Mouse (Mus musculus) erythroblast, embryonic 14.5 days (primary cell): ENCODE measurements around the gene Clmp. TPM values are rescaled to one million over a fixed set of nuclear protein-coding genes. Genes with fewer than 3 reads are reported as not detected.
"Not testable (repeated sequence)": the region's sequence is repeated elsewhere in the genome, so short reads cannot be mapped to it uniquely, and the experiment has no call there.

Source experiments
- H3K27me3 ChIP-seq: 2 replicates; pipeline ENCODE4 v1.6.1; 2012; ENCODE audit warnings: inconsistent platforms; ENCODE audit not compliant: control insufficient read depth
- H3K36me3 ChIP-seq: 2 replicates; pipeline ENCODE4 v1.6.1; 2012; ENCODE audit warnings: mild to moderate bottlenecking, inconsistent platforms; ENCODE audit not compliant: control insufficient read depth
- H3K4me1 ChIP-seq: 2 replicates; pipeline ENCODE4 v1.6.1; 2012; ENCODE audit warnings: inconsistent platforms; ENCODE audit not compliant: control insufficient read depth
- H3K4me3 ChIP-seq: replicated peaks from 2 replicates; pipeline ENCODE3; 2012; ENCODE audit warnings: moderate library complexity, mild to moderate bottlenecking, inconsistent platforms
- H3K9me3 ChIP-seq: 2 replicates; pipeline ENCODE4 v1.6.1; 2012; ENCODE audit warnings: low read length, inconsistent platforms, mixed read lengths; ENCODE audit not compliant: control insufficient read depth
- GATA1 ChIP-seq: IDR thresholded peaks from 2 replicates; pipeline ENCODE4 v1.6.1; 2012; ENCODE audit warnings: low read length, inconsistent platforms, mixed read lengths
- TAL1 ChIP-seq: IDR thresholded peaks from 3 replicates; pipeline ENCODE4 v1.6.1; 2012; ENCODE audit warnings: low read length, inconsistent platforms, mixed read lengths
- polyA plus RNA-seq: library from polyadenylated mRNA; stranded (reverse); fragments of >175 nt; gene quantifications from 2 replicates; pipeline ENCODE4 v1.2.3, GENCODE M21; 2012

The Clmp gene
- polyA plus RNA-seq, 1 experiment, result not detected

DNA sequence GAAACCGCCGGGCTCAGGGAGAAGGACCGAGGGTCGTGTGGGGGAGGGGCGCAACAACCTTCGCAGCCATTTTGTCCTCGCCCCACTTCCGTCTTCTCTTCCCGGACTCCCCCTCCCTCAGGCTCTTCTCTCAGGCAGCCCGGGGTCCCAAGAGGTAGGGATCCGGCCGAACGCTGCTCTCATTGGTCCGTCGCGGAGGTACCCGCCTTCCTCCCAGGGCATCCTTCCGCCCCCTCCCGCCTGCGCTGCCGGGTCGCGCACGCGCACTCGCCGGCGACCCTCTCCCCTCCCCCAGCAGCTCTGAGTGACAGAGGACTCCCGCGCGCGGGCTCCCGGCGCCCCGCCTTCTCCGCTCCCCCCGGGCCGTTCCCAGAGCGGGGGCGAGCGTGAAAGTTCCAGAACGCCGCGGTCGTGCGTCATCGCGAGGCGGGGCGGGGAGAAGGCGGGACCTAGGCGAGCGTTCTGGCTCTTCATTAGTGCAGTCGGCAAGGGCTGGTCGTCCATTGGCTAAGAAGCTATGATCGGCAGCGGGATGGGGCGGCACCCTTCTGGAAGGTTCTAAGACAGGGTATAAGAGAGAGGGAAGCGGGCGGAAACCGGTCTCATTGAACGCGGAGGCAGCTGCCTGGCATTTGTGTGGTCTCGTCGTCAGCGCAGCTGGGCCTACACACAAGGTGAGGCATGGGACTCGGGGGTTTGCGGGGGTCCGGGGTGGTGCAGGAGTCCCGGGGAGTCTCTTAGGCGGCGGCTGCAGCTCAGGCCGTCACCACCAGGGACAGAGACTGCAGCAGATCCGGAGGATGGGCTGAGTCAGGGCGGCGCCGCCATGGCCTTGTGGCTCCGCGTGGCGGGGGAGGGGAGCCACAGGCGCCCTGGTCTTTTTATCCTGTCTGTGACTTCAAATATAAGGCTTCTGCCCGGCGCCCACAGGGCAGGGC, 115.2 kb downstream of the Clmp start, which contains the start of gene Hspa8:
Gene Hspa8 (plus strand): TSS at position 310 of the 938 bp plus-strand sequence.
- peaks cover 38% of the 10 kb centered on the region for H3K36me3 ChIP-seq
- peaks cover 2% of the 10 kb centered on the region; the same call in 1 of the 2 replicates for H3K27me3 ChIP-seq
- peaks cover 28% of the 10 kb centered on the region for H3K4me1 ChIP-seq
- TF ChIP-seq TAL1, result no peak
- TF ChIP-seq GATA1, result no peak
- peak within 1 kb of the TSS; percentile 90 for H3K4me3 ChIP-seq
- no peaks in the 10 kb centered on the region for H3K9me3 ChIP-seq

- Histone ChIP-seq H3K4me3 (peak overlapping the region; percentile 90), H3K36me3 (peaks cover 46% of the 10 kb centered on the region), H3K4me1 (peaks cover 29% of the 10 kb centered on the region)
- not testable (repeated sequence) for H3K27me3 ChIP-seq, H3K9me3 ChIP-seq
Measured at GRCm38 (mm10) chr9:40801614-40802532, 116.1 kb downstream of the Clmp start.

DNA sequence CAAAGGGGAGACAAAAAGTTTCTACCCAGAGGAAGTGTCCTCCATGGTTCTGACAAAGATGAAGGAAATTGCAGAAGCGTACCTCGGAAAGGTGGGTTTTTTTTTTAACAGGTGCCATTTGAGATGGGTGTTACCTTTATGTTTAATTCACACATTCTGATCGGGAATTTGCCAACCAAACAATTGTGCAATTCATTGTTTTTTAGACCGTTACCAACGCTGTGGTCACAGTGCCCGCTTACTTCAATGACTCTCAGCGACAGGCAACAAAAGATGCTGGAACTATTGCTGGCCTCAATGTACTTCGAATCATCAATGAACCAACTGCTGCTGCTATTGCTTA, 116.7 kb downstream of the Clmp start:
- Histone ChIP-seq H3K4me3 (peak overlapping the region; percentile 90), H3K36me3 (peaks cover 52% of the 10 kb centered on the region)
- not testable (repeated sequence) for H3K27me3 ChIP-seq

DNA sequence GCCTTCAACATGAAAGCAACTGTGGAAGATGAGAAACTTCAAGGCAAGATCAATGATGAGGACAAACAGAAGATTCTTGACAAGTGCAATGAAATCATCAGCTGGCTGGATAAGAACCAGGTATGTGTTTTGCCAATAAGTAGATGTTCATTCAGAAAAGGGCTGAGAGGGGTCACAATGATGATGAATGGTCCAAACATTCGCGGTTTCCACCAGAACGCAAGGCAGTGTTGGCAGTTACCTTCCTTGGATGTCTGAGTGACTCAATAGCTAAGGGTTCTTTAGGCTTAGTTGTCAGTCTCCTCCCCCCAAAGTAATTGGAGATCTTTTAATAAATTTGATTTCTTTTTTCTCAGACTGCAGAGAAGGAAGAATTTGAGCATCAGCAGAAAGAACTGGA, 118.8 kb downstream of the Clmp start:
- not testable (repeated sequence) for H3K9me3 ChIP-seq, H3K4me3 ChIP-seq, H3K27me3 ChIP-seq
- Histone ChIP-seq H3K36me3 (peaks cover 55% of the 10 kb centered on the region), H3K4me1 (peaks cover 15% of the 10 kb centered on the region)

More for the DNA sequence above, 116.7 kb downstream of the Clmp start:
- peaks cover 30% of the 10 kb centered on the region for H3K4me1 ChIP-seq
- H3K9me3 ChIP-seq, result not testable (repeated sequence)

- Histone ChIP-seq H3K36me3 (peaks cover 55% of the 10 kb centered on the region), H3K4me3 (no peak overlapping the region)
Measured at GRCm38 (mm10) chr9:40805263-40805662, 119.5 kb downstream of the Clmp start.

DNA sequence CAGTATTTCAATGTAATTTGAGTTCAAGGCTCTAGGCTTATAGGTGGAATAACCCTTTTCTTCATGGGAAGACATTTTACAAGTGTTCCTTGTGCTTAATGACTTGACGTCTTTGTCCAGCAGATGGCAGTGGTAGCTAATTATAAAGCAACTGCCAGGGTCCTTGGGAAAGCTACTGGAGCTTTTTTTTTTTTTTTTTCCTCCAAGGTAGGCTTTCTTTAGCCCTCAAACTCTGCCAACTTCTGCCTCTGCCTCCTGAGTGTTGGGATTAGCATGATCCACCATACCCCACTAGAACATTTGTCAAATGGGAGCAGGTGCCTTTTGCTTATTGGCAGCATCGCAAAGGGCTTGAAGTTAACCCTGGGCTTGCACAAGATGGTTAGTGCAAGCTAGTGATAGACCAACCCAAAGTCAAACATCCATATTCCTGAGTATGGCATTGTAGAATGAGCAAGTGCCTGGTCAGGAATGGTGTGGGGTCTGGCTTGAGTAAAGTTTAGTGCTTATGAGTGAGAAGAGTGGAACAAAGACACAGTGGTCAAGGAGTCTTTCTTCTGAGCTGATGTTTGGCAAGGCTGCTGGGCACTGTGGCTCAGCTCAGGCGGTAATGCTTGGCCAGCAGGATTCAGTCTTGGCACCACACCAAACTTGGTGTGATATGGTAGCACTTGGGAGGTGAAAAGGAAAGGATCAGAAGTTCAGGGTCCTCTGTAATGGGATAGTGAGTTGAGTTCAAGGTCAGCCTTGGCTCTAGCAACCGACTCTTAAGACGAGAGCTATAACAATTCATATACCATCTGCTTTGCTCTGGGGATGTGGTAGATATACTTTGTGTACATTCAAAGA, 120.9 kb downstream of the Clmp start:
- H3K9me3 ChIP-seq, result no peaks in the 10 kb centered on the region
- TF ChIP-seq TAL1 (no peak), GATA1 (no peak)
- peaks cover 7% of the 10 kb centered on the region for H3K4me1 ChIP-seq
- no peak overlapping the region for H3K4me3 ChIP-seq
- no peaks in the 10 kb centered on the region for H3K27me3 ChIP-seq
- peaks cover 50% of the 10 kb centered on the region for H3K36me3 ChIP-seq

More at GRCm38 (mm10) chr9:40805263-40805662, 119.5 kb downstream of the Clmp start:
- H3K9me3 ChIP-seq, result no peaks in the 10 kb centered on the region
- H3K27me3 ChIP-seq, result no peaks in the 10 kb centered on the region
- TF ChIP-seq TAL1 (no peak), GATA1 (no peak)
- H3K4me1 ChIP-seq, result peaks cover 9% of the 10 kb centered on the region

DNA sequence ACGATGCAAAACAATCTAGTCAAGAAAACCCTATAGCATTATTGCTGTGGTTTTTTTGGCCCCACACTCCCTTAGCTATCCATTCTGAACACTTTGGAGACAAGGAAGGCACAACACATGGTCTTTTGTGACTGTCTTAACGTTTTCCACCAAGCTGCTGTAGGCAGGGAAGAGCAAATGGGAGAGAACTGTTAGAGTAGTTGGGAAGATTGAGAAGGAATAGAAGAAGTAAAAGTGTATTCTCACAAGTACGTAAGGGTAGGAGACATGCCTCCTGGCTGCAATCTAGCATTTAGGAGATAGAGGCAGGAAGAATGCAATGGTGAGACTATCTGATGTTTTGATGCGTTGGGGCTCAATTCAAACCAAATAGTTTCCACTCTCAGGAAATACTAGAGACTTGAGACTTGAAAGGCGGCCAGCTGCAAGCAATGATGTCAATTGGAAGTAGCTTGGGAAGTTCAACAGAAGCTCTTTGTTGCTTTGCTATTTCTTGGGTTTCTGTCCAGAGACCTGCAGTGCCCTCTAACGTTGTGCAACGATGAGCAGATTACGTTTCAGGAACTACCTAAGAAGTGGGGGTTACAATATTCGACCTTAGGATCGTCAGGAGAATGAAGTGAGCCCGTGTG, 121.6 kb downstream of the Clmp start:
- H3K27me3 ChIP-seq, result no peaks in the 10 kb centered on the region
- H3K9me3 ChIP-seq, result no peaks in the 10 kb centered on the region
- peaks cover 45% of the 10 kb centered on the region for H3K36me3 ChIP-seq
- H3K4me1 ChIP-seq, result peaks cover 7% of the 10 kb centered on the region
- no peak overlapping the region for H3K4me3 ChIP-seq
- no peak for TF ChIP-seq GATA1
- TF ChIP-seq TAL1, result no peak

DNA sequence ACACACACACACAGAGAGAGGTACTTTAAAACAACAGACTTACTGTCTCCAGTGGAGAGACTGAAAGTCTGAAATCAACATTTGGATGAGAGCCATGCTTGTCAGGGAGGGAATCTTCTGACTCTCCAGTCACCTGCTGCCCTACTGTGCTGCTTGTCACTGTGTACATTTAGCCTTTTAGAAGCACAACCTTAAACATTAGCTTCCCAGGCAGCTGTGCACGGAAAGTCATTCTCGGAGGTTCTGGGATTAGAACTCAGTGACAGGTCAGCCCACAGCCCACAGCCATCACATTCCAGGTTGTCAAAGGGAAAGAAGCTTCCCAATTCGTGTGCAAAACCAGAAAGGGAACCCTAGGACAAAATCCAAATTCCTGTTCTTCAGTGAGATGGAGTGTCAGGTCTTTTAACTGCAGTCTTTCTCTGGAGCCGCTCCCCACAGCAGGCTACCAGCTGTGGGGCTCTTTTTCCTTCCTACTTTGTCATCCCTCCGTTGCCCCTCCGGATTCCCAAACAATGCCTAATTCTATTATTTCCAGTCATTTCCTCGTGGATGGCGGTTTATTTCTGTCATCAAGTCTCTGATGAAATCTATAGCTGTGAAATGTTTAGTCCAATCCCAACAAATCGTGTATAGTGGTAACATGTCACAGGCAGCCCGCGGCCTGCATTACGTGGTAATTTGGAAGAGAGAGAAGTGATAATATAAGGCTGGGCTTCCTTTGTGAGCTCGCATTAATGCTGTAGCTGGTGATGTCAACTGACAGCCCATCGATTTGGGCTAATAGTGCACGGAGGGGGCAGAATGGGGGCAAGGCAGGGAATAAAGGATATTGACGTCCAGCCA, 122.5 kb downstream of the Clmp start:
- no peaks in the 10 kb centered on the region for H3K9me3 ChIP-seq
- peaks cover 40% of the 10 kb centered on the region for H3K36me3 ChIP-seq
- H3K4me3 ChIP-seq, result no peak overlapping the region
- no peaks in the 10 kb centered on the region for H3K27me3 ChIP-seq
- no peak for TF ChIP-seq GATA1
- TF ChIP-seq TAL1, result no peak
- H3K4me1 ChIP-seq, result peaks cover 7% of the 10 kb centered on the region
